Mouse (Mus musculus) stomach, postnatal 0 days (tissue): Measurements from ENCODE around the gene Slco1b2. TPM values are rescaled to one million over a fixed set of nuclear protein-coding genes. Genes with fewer than 3 reads are reported as not detected.

ENCODE experiments used
- ATAC-seq: fragments of 200-750 bp; cut with Nextera tagmentation; 2 replicates; pipeline ENCODE4 v1.8.0; 2017; ENCODE audit not compliant: low FRiP score, low TSS enrichment
- DNase-seq: peaks from one replicate; pipeline ENCODE4 v3.0.0-alpha.2; 2016; ENCODE audit warnings: low spot score
- H3K27ac ChIP-seq: fragments of 300-500 bp; sonication (generic); replicated peaks from 2 replicates; pipeline ENCODE4 v1.5.1; 2014; ENCODE audit warnings: mild to moderate bottlenecking, control low read depth
- H3K27me3 ChIP-seq: fragments of 300-500 bp; sonication (generic); 2 replicates; pipeline ENCODE4 v1.6.1; 2014; ENCODE audit warnings: low read length; ENCODE audit not compliant: control insufficient read depth, insufficient read depth
- H3K36me3 ChIP-seq: fragments of 300-500 bp; sonication (generic); 2 replicates; pipeline ENCODE4 v1.6.1; 2014; ENCODE audit warnings: low read length, mixed read lengths; ENCODE audit not compliant: control insufficient read depth, insufficient read depth
- H3K4me1 ChIP-seq: fragments of 300-500 bp; sonication (generic); replicated peaks from 2 replicates; pipeline ENCODE4 v1.6.1; 2014; ENCODE audit warnings: antibody characterized with exemption; ENCODE audit not compliant: control insufficient read depth, insufficient read depth
- H3K4me2 ChIP-seq: fragments of 300-500 bp; sonication (generic); replicated peaks from 2 replicates; pipeline ENCODE4 v1.6.1; 2014; ENCODE audit warnings: low read depth, mild to moderate bottlenecking, control low read depth, moderate library complexity
- H3K4me3 ChIP-seq: fragments of 300-500 bp; sonication (generic); 2 replicates; pipeline ENCODE4 v1.5.1; 2014; ENCODE audit warnings: low read depth, low read length, control low read depth
- H3K9ac ChIP-seq: fragments of 300-500 bp; sonication (generic); 2 replicates; pipeline ENCODE4 v1.6.1; 2014; ENCODE audit warnings: mild to moderate bottlenecking, low read length, control low read depth, mixed read lengths
- H3K9me3 ChIP-seq: fragments of 300-500 bp; sonication (generic); 2 replicates; pipeline ENCODE4 v1.6.1; 2016; ENCODE audit warnings: low read length; ENCODE audit not compliant: control insufficient read depth
- CTCF ChIP-seq: IDR thresholded peaks from 2 replicates; pipeline ENCODE4 v1.5.1; 2016; ENCODE audit warnings: antibody characterized with exemption, low read depth, mild to moderate bottlenecking, moderate library complexity
- EP300 ChIP-seq: optimal IDR thresholded peaks from 2 replicates; pipeline ENCODE3; 2016; ENCODE audit warnings: antibody characterized with exemption
- WGBS: fragments of 180-500 bp; shearing (Covaris S2); extraction: QIAGEN DNeasy Blood & Tissue Kit; methylation state at CpG from one replicate; pipeline ENCODE4 v1.1.7; 2014; 5-methylcytosine and 5-hydroxymethylcytosine counted together
- polyA plus RNA-seq: library from polyadenylated mRNA; unstranded; fragments of >200 nt; fragmentation: Nextera tagmentation; extraction: Ambion mirVana; gene quantifications from 2 replicates; pipeline ENCODE4 v1.2.1, GENCODE M21; 2015

Gene Slco1b2
- polyA plus RNA-seq, 1 experiment from 2014 or later, result 0.19 TPM

DNA sequence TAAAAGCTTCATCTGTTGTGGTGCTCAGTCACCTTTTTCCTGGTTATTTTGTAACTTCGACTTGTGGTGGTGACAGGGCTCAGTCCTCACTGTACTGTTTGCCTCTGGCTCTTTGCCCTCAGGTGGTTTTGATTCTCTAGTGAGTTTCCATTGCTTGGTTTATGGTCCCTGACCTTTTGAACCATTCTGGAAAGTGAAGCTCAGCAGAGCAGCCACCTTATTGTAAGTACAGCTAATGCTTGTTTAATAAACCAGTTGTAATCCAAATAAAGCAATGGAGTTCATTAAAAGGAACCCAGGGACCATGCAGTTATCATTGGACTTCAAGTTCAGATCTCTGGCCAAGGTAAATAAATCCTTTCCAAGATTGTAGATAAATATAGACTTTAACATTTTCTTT is 11.3 kb downstream of the Slco1b2 start:
- no peak for DNase-seq
- no peak overlapping the region for H3K4me2 ChIP-seq
- no peaks in the 10 kb centered on the region for H3K36me3 ChIP-seq
- no peaks in the 10 kb centered on the region for H3K27me3 ChIP-seq
- H3K4me3 ChIP-seq, result no peak overlapping the region
- no peak overlapping the region for H3K9ac ChIP-seq
- TF ChIP-seq EP300 (no peak), CTCF (no peak)
- 37% methylated on average over 1 of the region's 1 CpGs for WGBS
- no peak overlapping the region for H3K27ac ChIP-seq
- H3K9me3 ChIP-seq, result no peaks in the 10 kb centered on the region
- ATAC-seq, result peak; percentile 60; the same call in 1 of the 2 replicates
- H3K4me1 ChIP-seq, result no peaks in the 10 kb centered on the region

DNA sequence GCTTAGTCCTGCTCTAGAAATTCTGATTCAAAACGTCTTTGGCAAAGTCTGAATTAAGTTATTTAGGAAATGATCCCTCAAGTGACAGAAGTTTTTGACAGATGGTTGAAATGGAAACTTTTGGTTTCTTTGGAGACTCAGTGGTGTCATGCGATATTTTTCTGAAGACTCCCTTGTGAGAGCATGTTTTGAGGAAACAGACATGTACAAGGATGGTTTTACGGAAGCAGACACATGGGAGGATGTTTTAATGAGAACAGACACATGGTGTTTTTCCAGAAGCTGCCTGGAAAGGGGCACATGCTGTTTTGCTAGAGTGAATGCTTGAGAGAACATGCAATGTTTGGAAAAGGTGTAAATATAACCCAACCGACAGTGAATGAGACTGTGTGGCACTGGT is 57.7 kb downstream of the Slco1b2 start:
- no peak for ATAC-seq
- H3K4me1 ChIP-seq, result no peaks in the 10 kb centered on the region
- TF ChIP-seq EP300, result no peak

GRCm38 (mm10) chr6:141691246-141691645 is 61.9 kb downstream of the Slco1b2 start:
- ATAC-seq, result no peak

More for the DNA sequence above, 57.7 kb downstream of the Slco1b2 start:
- H3K9ac ChIP-seq, result no peak overlapping the region
- H3K4me3 ChIP-seq, result no peak overlapping the region
- no peak for DNase-seq
- 63% methylated on average over 4 of the region's 4 CpGs for WGBS
- H3K4me2 ChIP-seq, result no peak overlapping the region
- H3K27me3 ChIP-seq, result no peaks in the 10 kb centered on the region
- no peak overlapping the region for H3K27ac ChIP-seq
- no peaks in the 10 kb centered on the region for H3K9me3 ChIP-seq
- H3K36me3 ChIP-seq, result no peaks in the 10 kb centered on the region

More at GRCm38 (mm10) chr6:141691246-141691645, 61.9 kb downstream of the Slco1b2 start:
- H3K4me3 ChIP-seq, result no peak overlapping the region
- no peaks in the 10 kb centered on the region for H3K27me3 ChIP-seq
- no peak overlapping the region for H3K27ac ChIP-seq
- H3K4me2 ChIP-seq, result no peak overlapping the region
- no peak for DNase-seq
- H3K4me1 ChIP-seq, result no peaks in the 10 kb centered on the region
- no peak overlapping the region for H3K9ac ChIP-seq
- TF ChIP-seq EP300 (no peak), CTCF (no peak)
- H3K9me3 ChIP-seq, result no peaks in the 10 kb centered on the region
- no peaks in the 10 kb centered on the region for H3K36me3 ChIP-seq

Other genes with a start within 250 kb of the Slco1b2 start
- gene Slco1c1, start 105.2 kb upstream of the Slco1b2 start, polyA plus RNA-seq, result 0.08 and 0.15 TPM in 2 replicates
- gene Gm5724, start 144.3 kb downstream of the Slco1b2 start, polyA plus RNA-seq, result not detected in 2 replicates
- gene Slco1a4, start 226.7 kb downstream of the Slco1b2 start, polyA plus RNA-seq, result 0.02 TPM in 1 of 2 replicates, not detected in the other